Mouse (Mus musculus): ENCODE measurements around the gene Srd5a1. TPM values are rescaled to one million over a fixed set of nuclear protein-coding genes. Genes with fewer than 3 reads are reported as not detected.

Srd5a1 gene
- polyA plus RNA-seq, 1 experiment from 2014 or later: 28.7 TPM

DNA sequence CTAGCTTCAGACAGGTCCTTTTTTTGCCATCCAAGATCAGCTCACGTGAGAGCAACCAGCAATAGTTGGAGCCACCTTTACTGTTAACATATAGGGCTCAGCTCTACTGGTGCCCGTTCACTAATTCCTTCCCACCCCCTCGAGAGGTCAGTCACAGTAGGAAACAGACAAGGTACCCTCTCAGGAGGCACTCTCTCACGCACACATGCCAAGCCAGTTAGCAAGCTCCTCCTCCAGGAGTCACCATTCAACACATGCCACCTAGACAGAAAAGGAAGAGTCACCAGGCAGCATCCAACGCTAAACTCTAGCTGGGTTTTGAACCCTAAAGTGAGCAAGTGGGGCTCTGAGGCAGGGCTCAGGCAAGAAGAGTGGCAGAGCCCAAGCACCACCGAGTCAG is 79.8 kb downstream of the Srd5a1 start:
- Histone ChIP-seq H3K27ac (no peak overlapping the region), H3K27me3 (ENCODE audit: insufficient read depth, low read length) (no peaks in the 10 kb centered on the region), H3K4me1 (replicated peaks; ENCODE audit: insufficient read depth, low read length) (peaks cover 25% of the 10 kb centered on the region), H3K4me2 (ENCODE audit: low read length) (peak overlapping the region; percentile 96), H3K4me3 (replicated peaks; ENCODE audit: low read depth, low read length) (peak overlapping the region; percentile 89; the same call in 1 of the 2 replicates), H3K9me3 (replicated peaks; ENCODE audit: low read length) (no peaks in the 10 kb centered on the region), H3K9ac (ENCODE audit: low read depth, low read length) (0 out of 2 replicates have a peak overlapping the region, but pooled peaks have one; percentile 32), H3K36me3 (ENCODE audit: insufficient read depth, low read length) (no peaks in the 10 kb centered on the region)
- ATAC-seq (replicated peaks; ENCODE audit: low FRiP score, low read depth) (no peak), DNase-seq (ENCODE audit: low spot score) (no peak)
- no peak for TF ChIP-seq CTCF (IDR thresholded peaks at IDR 0.05; ENCODE audit: low read depth)
- WGBS: 41% methylated on average over 6 of the region's 6 CpGs

GRCm38 (mm10) chr13:69530951-69531350 is 80.3 kb downstream of the Srd5a1 start:
- no peaks in the 10 kb centered on the region for H3K36me3 ChIP-seq (ENCODE audit: insufficient read depth, low read length)
- ATAC-seq (replicated peaks; ENCODE audit: low FRiP score, low read depth) (no peak), DNase-seq (ENCODE audit: low spot score) (no peak)
- WGBS: 62% methylated on average over 6 of the region's 6 CpGs
- H3K9ac ChIP-seq (ENCODE audit: low read depth, low read length): peak overlapping the region; percentile 32
- H3K27ac ChIP-seq: no peak overlapping the region
- H3K4me1 ChIP-seq (replicated peaks; ENCODE audit: insufficient read depth, low read length): peaks cover 28% of the 10 kb centered on the region
- H3K4me2 ChIP-seq (ENCODE audit: low read length): peak overlapping the region; percentile 96
- H3K9me3 ChIP-seq (replicated peaks; ENCODE audit: low read length): no peaks in the 10 kb centered on the region
- no peak for TF ChIP-seq CTCF (IDR thresholded peaks at IDR 0.05; ENCODE audit: low read depth)
- H3K27me3 ChIP-seq (ENCODE audit: insufficient read depth, low read length): no peaks in the 10 kb centered on the region
- H3K4me3 ChIP-seq (replicated peaks; ENCODE audit: low read depth, low read length): peak overlapping the region; percentile 89; the same call in 1 of the 2 replicates

GRCm38 (mm10) chr13:69530156-69530555 is 81.1 kb downstream of the Srd5a1 start:
- WGBS: 67% methylated on average over 3 of the region's 3 CpGs
- H3K9ac ChIP-seq (ENCODE audit: low read depth, low read length): no peak overlapping the region
- H3K9me3 ChIP-seq (replicated peaks; ENCODE audit: low read length): no peaks in the 10 kb centered on the region
- TF ChIP-seq CTCF (IDR thresholded peaks at IDR 0.05; ENCODE audit: low read depth): no peak
- no peak overlapping the region for H3K27ac ChIP-seq
- no peaks in the 10 kb centered on the region for H3K36me3 ChIP-seq (ENCODE audit: insufficient read depth, low read length)
- ATAC-seq (replicated peaks; ENCODE audit: low FRiP score, low read depth) (no peak), DNase-seq (ENCODE audit: low spot score) (no peak)
- H3K4me2 ChIP-seq (ENCODE audit: low read length): no peak overlapping the region
- H3K4me3 ChIP-seq (replicated peaks; ENCODE audit: low read depth, low read length): no peak overlapping the region
- H3K4me1 ChIP-seq (replicated peaks; ENCODE audit: insufficient read depth, low read length): peaks cover 32% of the 10 kb centered on the region
- H3K27me3 ChIP-seq (ENCODE audit: insufficient read depth, low read length): no peaks in the 10 kb centered on the region

DNA sequence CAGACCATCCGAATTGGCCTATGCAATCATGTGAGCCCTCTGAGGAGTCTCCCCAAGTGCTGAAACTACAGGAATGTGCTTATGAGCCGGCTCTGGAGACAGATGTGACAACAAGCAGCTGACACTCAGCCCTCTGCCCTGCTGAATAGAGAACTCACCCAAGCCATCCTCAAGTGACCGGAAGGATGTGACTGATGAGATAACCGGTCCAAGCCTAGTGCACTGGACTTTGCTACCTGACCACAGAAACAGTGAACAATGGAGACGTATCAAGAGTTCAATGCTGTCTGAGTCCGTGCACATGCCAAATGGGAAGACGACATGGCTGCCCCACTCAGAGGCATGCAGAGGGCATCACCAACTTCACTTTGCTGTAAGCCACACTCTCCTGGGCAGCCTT is 82.7 kb downstream of the Srd5a1 start:
- H3K4me2 ChIP-seq (ENCODE audit: low read length): no peak overlapping the region
- no peak overlapping the region for H3K27ac ChIP-seq
- H3K4me3 ChIP-seq (replicated peaks; ENCODE audit: low read depth, low read length): no peak overlapping the region
- H3K27me3 ChIP-seq (ENCODE audit: insufficient read depth, low read length): no peaks in the 10 kb centered on the region
- no peaks in the 10 kb centered on the region for H3K9me3 ChIP-seq (replicated peaks; ENCODE audit: low read length)
- TF ChIP-seq CTCF (IDR thresholded peaks at IDR 0.05; ENCODE audit: low read depth): no peak
- peaks cover 48% of the 10 kb centered on the region for H3K4me1 ChIP-seq (replicated peaks; ENCODE audit: insufficient read depth, low read length)
- no peaks in the 10 kb centered on the region for H3K36me3 ChIP-seq (ENCODE audit: insufficient read depth, low read length)
- DNase-seq (ENCODE audit: low spot score) (no peak), ATAC-seq (replicated peaks; ENCODE audit: low FRiP score, low read depth) (no peak)
- 72% methylated on average over 7 of the region's 7 CpGs for WGBS
- no peak overlapping the region for H3K9ac ChIP-seq (ENCODE audit: low read depth, low read length)

DNA sequence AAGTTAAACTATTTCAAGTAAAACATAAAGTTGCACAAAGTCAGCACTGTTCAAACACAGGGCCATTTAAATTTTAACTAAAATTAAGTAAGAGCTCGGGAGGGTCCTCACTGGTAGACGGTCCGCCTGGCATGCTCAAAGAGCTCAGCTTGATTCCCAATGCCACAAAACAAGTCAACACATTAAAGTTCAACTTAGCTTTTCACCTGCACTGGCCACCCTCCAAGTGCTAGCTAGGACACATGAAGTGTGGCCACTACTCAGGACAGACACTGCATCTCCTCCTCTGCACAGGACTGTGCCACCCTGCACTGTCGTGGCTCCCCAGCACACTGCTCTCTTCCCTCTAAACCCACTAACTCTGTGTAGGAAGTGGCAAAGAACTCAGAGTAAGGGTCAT is 85.4 kb downstream of the Srd5a1 start:
- Histone ChIP-seq H3K4me2 (ENCODE audit: low read length) (peak overlapping the region; percentile 10; the same call in 1 of the 2 replicates), H3K4me3 (replicated peaks; ENCODE audit: low read depth, low read length) (no peak overlapping the region), H3K4me1 (replicated peaks; ENCODE audit: insufficient read depth, low read length) (peaks cover 40% of the 10 kb centered on the region; the same call in 1 of the 2 replicates), H3K27me3 (ENCODE audit: insufficient read depth, low read length) (no peaks in the 10 kb centered on the region), H3K9me3 (replicated peaks; ENCODE audit: low read length) (no peaks in the 10 kb centered on the region), H3K27ac (peak overlapping the region; percentile 13; the same call in 1 of the 2 replicates), H3K36me3 (ENCODE audit: insufficient read depth, low read length) (no peaks in the 10 kb centered on the region), H3K9ac (ENCODE audit: low read depth, low read length) (no peak overlapping the region)
- WGBS: 49% methylated on average over 4 of the region's 4 CpGs
- ATAC-seq (replicated peaks; ENCODE audit: low FRiP score, low read depth) (peak; percentile 47; the same call in 1 of the 2 replicates), DNase-seq (ENCODE audit: low spot score) (no peak)
- no peak for TF ChIP-seq CTCF (IDR thresholded peaks at IDR 0.05; ENCODE audit: low read depth)

- Histone ChIP-seq H3K4me2 (ENCODE audit: low read length) (no peak overlapping the region), H3K27ac (no peak overlapping the region), H3K4me1 (replicated peaks; ENCODE audit: insufficient read depth, low read length) (peaks cover 39% of the 10 kb centered on the region; the same call in 1 of the 2 replicates), H3K4me3 (replicated peaks; ENCODE audit: low read depth, low read length) (no peak overlapping the region), H3K9me3 (replicated peaks; ENCODE audit: low read length) (no peaks in the 10 kb centered on the region), H3K27me3 (ENCODE audit: insufficient read depth, low read length) (no peaks in the 10 kb centered on the region), H3K9ac (ENCODE audit: low read depth, low read length) (no peak overlapping the region), H3K36me3 (ENCODE audit: insufficient read depth, low read length) (no peaks in the 10 kb centered on the region)
- WGBS: 52% methylated on average over 2 of the region's 2 CpGs
- ATAC-seq (replicated peaks; ENCODE audit: low FRiP score, low read depth) (peak; percentile 31; the same call in 1 of the 2 replicates), DNase-seq (ENCODE audit: low spot score) (no peak)
- no peak for TF ChIP-seq CTCF (IDR thresholded peaks at IDR 0.05; ENCODE audit: low read depth)
Observed at GRCm38 (mm10) chr13:69524158-69524530, 87.1 kb downstream of the Srd5a1 start.

Other genes with a start within 250 kb of the Srd5a1 start
- gene Nsun2, start 77.7 kb downstream of the Srd5a1 start, polyA plus RNA-seq (2015; fragmentation: Nextera tagmentation; extraction: Ambion mirVana): 82.0 and 86.6 TPM in 2 replicates
- 4.7 and 5.0 TPM in 2 replicates for gene Tent4a, start 76.8 kb downstream of the Srd5a1 start, polyA plus RNA-seq (2015; fragmentation: Nextera tagmentation; extraction: Ambion mirVana)
- gene Ube2ql1, start 128.4 kb upstream of the Srd5a1 start, polyA plus RNA-seq (2015; fragmentation: Nextera tagmentation; extraction: Ambion mirVana): 0.21 and 0.38 TPM in 2 replicates
- gene Med10, start 191.0 kb upstream of the Srd5a1 start, polyA plus RNA-seq (2015; fragmentation: Nextera tagmentation; extraction: Ambion mirVana): 143 and 151 TPM in 2 replicates